8 mouse cellular contexts compared by ENCODE assay signal in the genomic region with DNA sequence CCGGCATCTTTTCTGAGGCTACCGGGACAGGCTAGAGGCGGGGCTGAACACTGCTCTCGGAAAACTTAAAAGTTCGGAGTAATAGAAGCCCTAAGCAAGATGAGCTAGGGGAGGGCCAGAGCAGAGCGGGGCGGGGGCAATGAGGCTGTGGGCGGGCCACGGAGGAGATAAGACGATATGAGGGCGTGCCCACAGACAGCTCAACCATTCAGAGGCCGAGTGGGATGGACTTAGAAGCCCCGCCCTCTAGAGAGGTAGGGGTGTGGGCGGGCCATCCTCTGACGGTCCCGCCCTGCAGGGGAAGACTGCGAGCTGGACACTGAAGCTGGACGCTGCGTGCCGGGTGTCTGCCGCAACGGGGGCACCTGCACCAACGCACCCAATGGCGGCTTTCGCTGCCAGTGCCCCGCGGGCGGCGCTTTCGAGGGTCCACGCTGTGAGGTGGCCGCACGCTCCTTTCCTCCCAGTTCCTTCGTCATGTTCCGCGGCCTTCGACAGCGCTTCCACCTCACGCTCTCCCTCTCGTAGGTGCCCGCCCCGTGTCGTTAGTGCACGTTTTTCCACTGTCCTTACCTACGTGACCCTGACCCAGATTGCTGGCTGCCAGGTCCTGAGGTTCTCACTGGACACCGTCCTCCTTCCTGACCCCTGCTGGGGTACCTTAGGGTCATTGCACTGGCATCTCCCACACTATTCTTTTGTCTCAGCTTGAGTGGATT. TPM values are rescaled to one million over a fixed set of nuclear protein-coding genes. Genes with fewer than 3 reads are reported as not detected.
DNase-seq lines count a peak whose midpoint lies in the region; ATAC-seq and TF ChIP-seq lines count a peak whose summit lies in the region.

No protein-coding gene starts in this region.

- H3K9ac ChIP-seq in ES-E14 (ENCODE audit: insufficient read depth, low read depth, low read length, poor library complexity, severe bottlenecking): peak overlapping the region; percentile 49
- H3K9ac ChIP-seq in lung, embryonic 16.5 days (ENCODE audit: low read length): 0 out of 2 replicates have a peak overlapping the region, but pooled peaks have one; percentile 40

- peak; percentile 88 to 93 for ATAC-seq in hematopoietic stem cell, adult 5-6 weeks (replicated peaks in 1 of 2; ENCODE audit: insufficient read depth in 1 of 2, low FRiP score in 2 of 2, low TSS enrichment in 1 of 2, low read depth in 1 of 2, poor library complexity in 2 of 2, severe bottlenecking in 2 of 2)
- peak; percentile 99 for ATAC-seq in lung, embryonic 16.5 days (ENCODE audit: low read depth)

- in situ Hi-C loops in ES-E14 (cut with MboI; ENCODE audit: low sequenced_read_pairs in 2 of 2, unreplicated experiment in 2 of 2): no loop called here

- DNase-seq in ES-E14 (ENCODE audit: low read depth, low spot score): peak; percentile 96
- peak; percentile 69 for DNase-seq in cerebellum, adult 8-10 months
- peak; percentile 87 for DNase-seq in forelimb bud, embryonic 11.5 days (ENCODE audit: low read depth, low spot score)
- peak; percentile 92 for DNase-seq in layer of hippocampus, adult 9-11 months
- peak; percentile 62 for DNase-seq in thymus, adult 18-20 months

- WGBS in lung, embryonic 16.5 days: 2% methylated on average over 40 of the region's 46 CpGs
- 23% methylated on average over 46 of the region's 46 CpGs for WGBS in olfactory bulb, adult 2 months

- H3K4me2 ChIP-seq in lung, embryonic 16.5 days (ENCODE audit: low read depth, low read length): peak overlapping the region; percentile 99

- peaks cover 0 to 8% of the 10 kb centered on the region in 2 experiments; a peak in 2 of 4 replicates for H3K4me1 ChIP-seq in ES-E14 (ENCODE audit: control insufficient read depth in 2 of 2, insufficient read depth in 2 of 2, low read length in 2 of 2, poor library complexity in 1 of 2)
- H3K4me1 ChIP-seq in lung, embryonic 16.5 days (replicated peaks; ENCODE audit: control insufficient read depth, insufficient read depth, low read length): peaks cover 8% of the 10 kb centered on the region
- peaks cover 37% of the 10 kb centered on the region for H3K4me1 ChIP-seq in olfactory bulb, adult 2 months (ENCODE audit: control insufficient read depth, insufficient read depth, low read length)

- no peak for TF ChIP-seq POLR2A in olfactory bulb, adult 2 months (IDR thresholded peaks at IDR 0.05; ENCODE audit: insufficient read depth, low read depth, low read length)

- H3K36me3 ChIP-seq in ES-E14 (ENCODE audit: control insufficient read depth, insufficient read depth, low read length, poor library complexity, severe bottlenecking): no peaks in the 10 kb centered on the region; the same call in 1 of the 2 replicates
- H3K36me3 ChIP-seq in lung, embryonic 16.5 days (ENCODE audit: control insufficient read depth, insufficient read depth, low read length): no peaks in the 10 kb centered on the region

- no peak for TF ChIP-seq CTCF in olfactory bulb, adult 2 months (IDR thresholded peaks at IDR 0.05; ENCODE audit: insufficient read depth, low read depth, low read length)

- H3K27ac ChIP-seq in ES-E14 (ENCODE audit: insufficient read depth, low read depth, low read length, poor library complexity, severe bottlenecking): no peak overlapping the region
- no peak overlapping the region for H3K27ac ChIP-seq in lung, embryonic 16.5 days (ENCODE audit: low read length)
- H3K27ac ChIP-seq in olfactory bulb, adult 2 months (ENCODE audit: insufficient read depth, low read depth, low read length): no peak overlapping the region

- H3K4me3 ChIP-seq in ES-E14 (ENCODE audit: insufficient read depth in 1 of 2, low read depth in 1 of 2, low read length in 2 of 2, poor library complexity in 1 of 2, severe bottlenecking in 1 of 2): peak overlapping the region; percentile 69 to 96
- H3K4me3 ChIP-seq in lung, embryonic 16.5 days (ENCODE audit: low read length): peak overlapping the region; percentile 59
- peak overlapping the region; percentile 9 for H3K4me3 ChIP-seq in olfactory bulb, adult 2 months (ENCODE audit: insufficient read depth, low read depth, low read length)

- no peaks in the 10 kb centered on the region for H3K9me3 ChIP-seq in ES-E14 (ENCODE audit: control insufficient read depth, insufficient read depth, low read depth, low read length)
- H3K9me3 ChIP-seq in lung, embryonic 16.5 days (ENCODE audit: control insufficient read depth, low read length): no peaks in the 10 kb centered on the region

- H3K27me3 ChIP-seq in lung, embryonic 16.5 days (ENCODE audit: control insufficient read depth, insufficient read depth, low read depth, low read length): peaks cover 52% of the 10 kb centered on the region

TF ChIP-seq in ES-E14, 5 proteins besides CTCF, POLR2A, EP300 and RAD21:
- TF ChIP-seq ZC3H11A (IDR thresholded peaks at IDR 0.05; ENCODE audit: borderline replicate concordance, low read depth, low read length) (no peak), HCFC1 (IDR thresholded peaks at IDR 0.05; ENCODE audit: borderline replicate concordance, insufficient read depth, low read length) (no peak), CHD2 (IDR thresholded peaks at IDR 0.05; ENCODE audit: low read depth, low read length) (no peak), ZNF384 (IDR thresholded peaks at IDR 0.05; ENCODE audit: low read depth, low read length) (no peak), MAFK (IDR thresholded peaks at IDR 0.05; ENCODE audit: insufficient read depth, low read depth, low read length) (no peak)

RNA-seq across cellular contexts. Expression of gene Celsr3, which starts 6.4 kb away (rescaled TPM):
- 4.3 and 14.6 TPM in 2 replicates for total RNA-seq in ES-E14 (2012; rRNA removed)
- 2.2 TPM in 1 of 2 replicates, not detected in the other for total RNA-seq in hematopoietic stem cell, adult 5-6 weeks (2017)
- polyA plus RNA-seq in lung, embryonic 16.5 days (2015; fragmentation: Nextera tagmentation; extraction: Ambion mirVana): 0.11 and 0.14 TPM in 2 replicates
- polyA plus RNA-seq in olfactory bulb, adult 2 months (2012; ENCODE audit: insufficient read depth, insufficient read length, low replicate concordance, missing spikeins): not detected in 2 replicates

RNA-seq across cellular contexts. Expression of gene Slc26a6, which starts 20.5 kb away (rescaled TPM):
- 15.1 and 19.8 TPM in 2 replicates for total RNA-seq in ES-E14 (2012; rRNA removed)
- total RNA-seq in hematopoietic stem cell, adult 5-6 weeks (2017): 1.8 and 1.9 TPM in 2 replicates
- 10.0 and 11.2 TPM in 2 replicates for polyA plus RNA-seq in lung, embryonic 16.5 days (2015; fragmentation: Nextera tagmentation; extraction: Ambion mirVana)
- polyA plus RNA-seq in olfactory bulb, adult 2 months (2012; ENCODE audit: insufficient read depth, insufficient read length, low replicate concordance, missing spikeins): not detected in 2 replicates

RNA-seq across cellular contexts. Expression of gene Nckipsd, which starts 24.4 kb away (rescaled TPM):
- total RNA-seq in ES-E14 (2012; rRNA removed): 17.4 and 20.2 TPM in 2 replicates
- total RNA-seq in hematopoietic stem cell, adult 5-6 weeks (2017): 1.7 and 2.9 TPM in 2 replicates
- polyA plus RNA-seq in lung, embryonic 16.5 days (2015; fragmentation: Nextera tagmentation; extraction: Ambion mirVana): 13.2 and 15.4 TPM in 2 replicates
- not detected in 2 replicates for polyA plus RNA-seq in olfactory bulb, adult 2 months (2012; ENCODE audit: insufficient read depth, insufficient read length, low replicate concordance, missing spikeins)

RNA-seq across cellular contexts. Expression of gene Ip6k2, which starts 49.0 kb away (rescaled TPM):
- total RNA-seq in ES-E14 (2012; rRNA removed): 23.0 and 24.4 TPM in 2 replicates
- total RNA-seq in hematopoietic stem cell, adult 5-6 weeks (2017): 56.8 and 67.9 TPM in 2 replicates
- 62.1 and 68.1 TPM in 2 replicates for polyA plus RNA-seq in lung, embryonic 16.5 days (2015; fragmentation: Nextera tagmentation; extraction: Ambion mirVana)
- polyA plus RNA-seq in olfactory bulb, adult 2 months (2012; ENCODE audit: insufficient read depth, insufficient read length, low replicate concordance, missing spikeins): not detected in 2 replicates

Comparison
In these comparisons a context has a peak if more than half of its experiments do, and no peak if none do; other contexts are left out.
1. H3K4me3 ChIP-seq: peak in every context shown above with its lines; median percentile 82 in ES-E14; 59 in lung, embryonic 16.5 days; 9 in olfactory bulb, adult 2 months.